Comparison of ENCODE assay signal across 28 mouse cellular contexts in genomic region chr11:106704399-106705111, GRCm38 (mm10). TPM values are rescaled to one million over a fixed set of nuclear protein-coding genes. Genes with fewer than 3 reads are reported as not detected.
A peak's percentile ranks its signal among the peaks of the same experiment; 100 is the strongest.
DNase-seq lines count a peak whose midpoint lies in the region; ATAC-seq and TF ChIP-seq lines count a peak whose summit lies in the region.
"Had no signal": no experiment of that assay in that cellular context is flagged by ENCODE, and none has a peak within 500 bp of the region (broad histone marks: within the 10 kb centered on the region; RNA-seq: fewer than 3 reads in every experiment).

No protein-coding gene starts in this region.

- no peaks in the 10 kb centered on the region for H3K9me3 ChIP-seq in forebrain, embryonic 10.5 days
- H3K9me3 ChIP-seq in forebrain, embryonic 14.5 days (replicated peaks; ENCODE audit: control insufficient read depth, low read length), result no peaks in the 10 kb centered on the region
- H3K9me3 ChIP-seq in limb, embryonic 14.5 days (ENCODE audit: control insufficient read depth, low read length), result no peaks in the 10 kb centered on the region
- no peaks in the 10 kb centered on the region for H3K9me3 ChIP-seq in limb, embryonic 10.5 days (replicated peaks)
- H3K9me3 ChIP-seq: embryonic facial prominence, embryonic 10.5 days; embryonic facial prominence, embryonic 15.5 days; forebrain, embryonic 13.5 days; intestine, embryonic 15.5 days; limb, embryonic 13.5 days; liver, embryonic 12.5 days; midbrain, embryonic 15.5 days; neural tube, embryonic 12.5 days had no signal

- ATAC-seq in forebrain, embryonic 14.5 days, result no peak
- no peak for ATAC-seq in limb, embryonic 14.5 days (ENCODE audit: low FRiP score, low read depth)
- ATAC-seq in common myeloid progenitor, adult 5-6 weeks (replicated peaks; ENCODE audit: low read depth, poor library complexity, severe bottlenecking), result peak; percentile 66
- ATAC-seq: forebrain, embryonic 13.5 days; hindbrain, postnatal 0 days; intestine, embryonic 15.5 days; liver, embryonic 12.5 days; liver, postnatal 0 days; midbrain, embryonic 15.5 days had no signal

- peaks cover 23% of the 10 kb centered on the region for H3K4me1 ChIP-seq in forebrain, embryonic 10.5 days
- no peaks in the 10 kb centered on the region for H3K4me1 ChIP-seq in forebrain, embryonic 14.5 days (ENCODE audit: control insufficient read depth, insufficient read depth, low read length)
- 0 out of 2 replicates have a peak, but pooled peaks cover 3% of the 10 kb centered on the region for H3K4me1 ChIP-seq in limb, embryonic 14.5 days (ENCODE audit: control insufficient read depth, insufficient read depth, low read length)
- peaks cover 27% of the 10 kb centered on the region for H3K4me1 ChIP-seq in limb, embryonic 10.5 days
- H3K4me1 ChIP-seq: midbrain, embryonic 15.5 days had no signal

- H3K4me2 ChIP-seq in forebrain, embryonic 14.5 days (ENCODE audit: low read length), result no peak overlapping the region
- no peak overlapping the region for H3K4me2 ChIP-seq in limb, embryonic 14.5 days (replicated peaks; ENCODE audit: low read depth, low read length, severe bottlenecking)
- H3K4me2 ChIP-seq: embryonic facial prominence, embryonic 15.5 days; forebrain, embryonic 13.5 days; intestine, embryonic 15.5 days; limb, embryonic 13.5 days; liver, embryonic 12.5 days; midbrain, embryonic 15.5 days; neural tube, embryonic 12.5 days had no signal

- 0 out of 2 replicates have a peak overlapping the region, but pooled peaks have one; percentile 36 for H3K27ac ChIP-seq in forebrain, embryonic 10.5 days
- H3K27ac ChIP-seq in forebrain, embryonic 14.5 days (ENCODE audit: low read depth, low read length), result no peak overlapping the region
- 0 out of 2 replicates have a peak overlapping the region, but pooled peaks have one; percentile 8 for H3K27ac ChIP-seq in limb, embryonic 14.5 days (replicated peaks; ENCODE audit: low read depth, low read length)
- no peak overlapping the region for H3K27ac ChIP-seq in limb, embryonic 10.5 days
- H3K27ac ChIP-seq: embryonic facial prominence, embryonic 10.5 days; embryonic facial prominence, embryonic 15.5 days; forebrain, embryonic 13.5 days; hindbrain, postnatal 0 days; intestine, embryonic 15.5 days; left cerebral cortex, adult 2 months; limb, embryonic 13.5 days; liver, embryonic 12.5 days; midbrain, embryonic 15.5 days; neural tube, embryonic 12.5 days had no signal

- 85% methylated on average over 9 of the region's 9 CpGs for WGBS in forebrain, embryonic 10.5 days
- WGBS in forebrain, embryonic 14.5 days, result 83% methylated on average over 9 of the region's 9 CpGs
- 70% methylated on average over 9 of the region's 9 CpGs for WGBS in limb, embryonic 14.5 days
- WGBS in limb, embryonic 10.5 days, result 78% methylated on average over 9 of the region's 9 CpGs

- no peaks in the 10 kb centered on the region for H3K36me3 ChIP-seq in forebrain, embryonic 10.5 days (replicated peaks)
- H3K36me3 ChIP-seq in forebrain, embryonic 14.5 days (ENCODE audit: control insufficient read depth, insufficient read depth, low read length), result no peaks in the 10 kb centered on the region
- H3K36me3 ChIP-seq in limb, embryonic 14.5 days (ENCODE audit: control insufficient read depth, insufficient read depth, low read length), result no peaks in the 10 kb centered on the region
- no peaks in the 10 kb centered on the region for H3K36me3 ChIP-seq in limb, embryonic 10.5 days
- H3K36me3 ChIP-seq: embryonic facial prominence, embryonic 10.5 days; embryonic facial prominence, embryonic 15.5 days; intestine, embryonic 15.5 days; limb, embryonic 13.5 days; midbrain, embryonic 15.5 days; neural tube, embryonic 12.5 days had no signal

- no peak for TF ChIP-seq POLR2A in limb, embryonic 14.5 days (IDR thresholded peaks at IDR 0.05; ENCODE audit: borderline replicate concordance, extremely low read depth, insufficient read depth, insufficient read length)

- DNase-seq in forebrain, embryonic 10.5 days (ENCODE audit: extremely low spot score, low spot score), result no peak
- no peak for DNase-seq in forebrain, embryonic 14.5 days (ENCODE audit: low spot score)
- no peak for DNase-seq in limb, embryonic 14.5 days (ENCODE audit: low spot score)
- DNase-seq in limb, embryonic 10.5 days (ENCODE audit: low spot score), result no peak
- peak; percentile 26 to 44 for DNase-seq in natural killer cell, adult 2 months (ENCODE audit: low spot score in 2 of 2)
- DNase-seq in thymus, postnatal 10 days (ENCODE audit: low spot score in 2 of 2), result no peak
- no peak for DNase-seq in cerebellum, adult 11-12 months
- DNase-seq: adrenal gland, postnatal 10 days; cerebellum, adult 11 months; cerebellum, postnatal 10 days; heart, postnatal 14 days; kidney, adult 8-10 months; kidney, postnatal 14 days; liver, postnatal 0 days; lung, postnatal 36 days; thymus, postnatal 14 days had no signal

- no peaks in the 10 kb centered on the region for H3K27me3 ChIP-seq in forebrain, embryonic 10.5 days (ENCODE audit: poor library complexity, severe bottlenecking)
- H3K27me3 ChIP-seq in forebrain, embryonic 14.5 days (replicated peaks; ENCODE audit: control insufficient read depth, insufficient read depth, low read length), result no peaks in the 10 kb centered on the region
- H3K27me3 ChIP-seq in limb, embryonic 14.5 days (ENCODE audit: control insufficient read depth, insufficient read depth, low read length), result no peaks in the 10 kb centered on the region
- H3K27me3 ChIP-seq in limb, embryonic 10.5 days (ENCODE audit: low read depth, poor library complexity, severe bottlenecking), result no peaks in the 10 kb centered on the region
- H3K27me3 ChIP-seq: embryonic facial prominence, embryonic 15.5 days; forebrain, embryonic 13.5 days; intestine, embryonic 15.5 days; limb, embryonic 13.5 days; liver, embryonic 12.5 days; midbrain, embryonic 15.5 days; neural tube, embryonic 12.5 days had no signal

- H3K9ac ChIP-seq in forebrain, embryonic 14.5 days (ENCODE audit: low read length), result no peak overlapping the region
- no peak overlapping the region for H3K9ac ChIP-seq in limb, embryonic 14.5 days (ENCODE audit: low read depth, low read length, severe bottlenecking)
- H3K9ac ChIP-seq: embryonic facial prominence, embryonic 15.5 days; forebrain, embryonic 13.5 days; intestine, embryonic 15.5 days; limb, embryonic 13.5 days; liver, embryonic 12.5 days; liver, postnatal 0 days; midbrain, embryonic 15.5 days; neural tube, embryonic 12.5 days had no signal

- no peak overlapping the region for H3K4me3 ChIP-seq in forebrain, embryonic 10.5 days
- no peak overlapping the region for H3K4me3 ChIP-seq in forebrain, embryonic 14.5 days (ENCODE audit: low read depth, low read length)
- H3K4me3 ChIP-seq in limb, embryonic 14.5 days (replicated peaks; ENCODE audit: low read length), result no peak overlapping the region
- no peak overlapping the region for H3K4me3 ChIP-seq in limb, embryonic 10.5 days
- H3K4me3 ChIP-seq: embryonic facial prominence, embryonic 10.5 days; embryonic facial prominence, embryonic 15.5 days; forebrain, embryonic 13.5 days; intestine, embryonic 15.5 days; left cerebral cortex, adult 2 months; limb, embryonic 13.5 days; liver, embryonic 12.5 days; midbrain, embryonic 15.5 days; neural tube, embryonic 12.5 days had no signal

RNA-seq across cellular contexts. Expression of gene Pecam1, which starts 45.9 kb away (rescaled TPM):
- 16.0 and 16.9 TPM in 2 replicates for polyA plus RNA-seq in forebrain, embryonic 10.5 days (2016; fragmentation: Nextera tagmentation; extraction: Ambion mirVana)
- 15.0 and 16.8 TPM in 2 replicates for polyA plus RNA-seq in forebrain, embryonic 14.5 days (2014; fragmentation: Nextera tagmentation; extraction: Ambion mirVana)
- 39.0 and 44.2 TPM in 2 replicates for polyA plus RNA-seq in limb, embryonic 14.5 days (2012; rRNA removed)
- polyA plus RNA-seq in limb, embryonic 14.5 days (2014; fragmentation: Nextera tagmentation; extraction: Ambion mirVana), result 39.0 and 40.5 TPM in 2 replicates
- 25.9 and 28.8 TPM in 2 replicates for polyA plus RNA-seq in limb, embryonic 10.5 days (2016; fragmentation: Nextera tagmentation; extraction: Ambion mirVana)
- total RNA-seq in common myeloid progenitor, adult 5-6 weeks (2017), result 42.0 and 56.8 TPM in 2 replicates

RNA-seq across cellular contexts. Expression of gene Milr1, which starts 46.5 kb away (rescaled TPM):
- polyA plus RNA-seq in forebrain, embryonic 10.5 days (2016; fragmentation: Nextera tagmentation; extraction: Ambion mirVana), result 0.81 and 1.00 TPM in 2 replicates
- 0.61 and 0.78 TPM in 2 replicates for polyA plus RNA-seq in forebrain, embryonic 14.5 days (2014; fragmentation: Nextera tagmentation; extraction: Ambion mirVana)
- polyA plus RNA-seq in limb, embryonic 14.5 days (2012; rRNA removed), result 0.86 and 1.9 TPM in 2 replicates
- polyA plus RNA-seq in limb, embryonic 14.5 days (2014; fragmentation: Nextera tagmentation; extraction: Ambion mirVana), result 2.1 and 3.1 TPM in 2 replicates
- 0.67 and 1.2 TPM in 2 replicates for polyA plus RNA-seq in limb, embryonic 10.5 days (2016; fragmentation: Nextera tagmentation; extraction: Ambion mirVana)
- total RNA-seq in common myeloid progenitor, adult 5-6 weeks (2017), result 54.7 and 67.1 TPM in 2 replicates
- total RNA-seq: hindbrain, postnatal 0 days; left cerebral cortex, postnatal 25 days had no signal

Comparison
In these comparisons a context has a peak if more than half of its experiments do, and no peak if none do; other contexts are left out.
1. H3K27ac ChIP-seq: peak in forebrain, embryonic 10.5 days (single experiment) and limb, embryonic 14.5 days (single experiment); none in forebrain, embryonic 14.5 days (single experiment) and limb, embryonic 10.5 days (single experiment).
2. DNase-seq: peak in natural killer cell, adult 2 months (2 of 2); none in forebrain, embryonic 10.5 days (single experiment), forebrain, embryonic 14.5 days (single experiment), limb, embryonic 14.5 days (single experiment), limb, embryonic 10.5 days (single experiment), thymus, postnatal 10 days (0 of 2) and cerebellum, adult 11-12 months (single experiment).